Mouse (Mus musculus): ENCODE results near the gene Fbxw5. TPM values are rescaled to one million over a fixed set of nuclear protein-coding genes. Genes with fewer than 3 reads are reported as not detected.
"Not testable (repeated sequence)": the region's sequence is repeated elsewhere in the genome, so short reads cannot be mapped to it uniquely, and the experiment has no call there.

Fbxw5 gene
- polyA plus RNA-seq, 1 experiment from 2014 or later = 97.9 TPM

DNA sequence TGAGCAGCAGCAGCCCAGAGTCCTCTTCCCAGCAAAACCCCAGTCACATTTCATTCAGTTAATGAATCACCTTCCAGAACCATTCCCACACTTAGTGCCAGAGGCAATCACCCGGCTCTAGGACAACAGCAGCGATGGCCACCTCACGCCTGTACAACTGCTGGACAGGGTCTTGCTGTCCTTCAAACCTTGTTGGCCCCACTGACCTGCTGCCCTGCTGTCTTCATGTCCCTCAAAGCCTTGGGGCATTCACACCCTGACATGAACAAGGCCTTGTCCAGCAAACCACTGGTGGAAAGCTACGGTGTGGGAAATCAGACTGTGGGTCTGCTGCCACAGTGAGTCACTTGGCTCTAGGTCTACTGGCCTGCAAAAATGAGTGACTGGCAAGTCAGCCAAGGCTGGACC is 40.0 kb downstream of the Fbxw5 start:
- no peak overlapping the region for H3K9ac ChIP-seq
- no peak for ATAC-seq
- peaks cover 8% of the 10 kb centered on the region for H3K4me1 ChIP-seq
- H3K36me3 ChIP-seq (ENCODE audit: poor library complexity, severe bottlenecking) = peaks cover 23% of the 10 kb centered on the region
- 96% methylated on average over 4 of the region's 4 CpGs for WGBS
- no peak overlapping the region for H3K4me2 ChIP-seq
- H3K4me3 ChIP-seq = no peak overlapping the region
- no peaks in the 10 kb centered on the region for H3K9me3 ChIP-seq (replicated peaks)
- H3K27ac ChIP-seq = no peak overlapping the region
- no peaks in the 10 kb centered on the region for H3K27me3 ChIP-seq

DNA sequence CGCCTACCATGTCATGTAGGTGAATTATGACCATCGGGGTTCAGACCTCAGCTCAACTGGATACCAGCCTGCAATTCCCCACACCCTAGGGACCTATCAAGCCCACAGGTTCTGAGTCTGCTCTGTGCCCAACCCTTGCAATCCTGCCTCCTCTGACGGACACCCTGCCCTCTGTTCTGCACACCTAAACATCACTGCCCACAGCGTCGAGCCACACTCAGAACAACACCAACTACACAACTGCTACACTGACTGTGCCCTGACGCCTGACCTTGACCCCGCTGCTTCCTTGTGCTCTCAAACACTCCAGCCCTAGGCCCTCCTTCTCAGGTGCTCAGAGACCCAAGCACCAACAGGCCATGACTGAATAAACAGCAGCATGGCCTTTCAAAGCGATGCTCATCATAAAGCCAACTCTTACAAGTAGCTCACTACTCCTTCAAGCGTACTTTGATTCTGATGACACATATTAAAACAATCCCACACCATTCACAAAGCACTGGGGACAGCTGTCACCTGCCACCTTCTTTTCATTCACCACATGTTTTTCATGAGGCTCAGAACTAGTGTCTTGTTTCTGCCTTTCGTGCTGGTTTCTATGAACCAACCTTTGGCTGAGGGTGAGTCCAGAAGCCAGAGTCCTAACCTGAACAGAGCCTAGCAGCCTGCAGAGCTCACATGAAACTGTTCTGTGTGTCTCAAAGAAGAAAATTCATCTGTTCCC is 41.3 kb downstream of the Fbxw5 start:
- H3K4me3 ChIP-seq = no peak overlapping the region
- no peaks in the 10 kb centered on the region for H3K27me3 ChIP-seq
- peaks cover 16% of the 10 kb centered on the region for H3K4me1 ChIP-seq
- no peak for ATAC-seq
- peaks cover 10% of the 10 kb centered on the region for H3K36me3 ChIP-seq (ENCODE audit: poor library complexity, severe bottlenecking)
- no peak overlapping the region for H3K9ac ChIP-seq
- WGBS = 92% methylated on average over 10 of the region's 10 CpGs
- no peak overlapping the region for H3K27ac ChIP-seq
- no peaks in the 10 kb centered on the region for H3K9me3 ChIP-seq (replicated peaks)
- no peak overlapping the region for H3K4me2 ChIP-seq

DNA sequence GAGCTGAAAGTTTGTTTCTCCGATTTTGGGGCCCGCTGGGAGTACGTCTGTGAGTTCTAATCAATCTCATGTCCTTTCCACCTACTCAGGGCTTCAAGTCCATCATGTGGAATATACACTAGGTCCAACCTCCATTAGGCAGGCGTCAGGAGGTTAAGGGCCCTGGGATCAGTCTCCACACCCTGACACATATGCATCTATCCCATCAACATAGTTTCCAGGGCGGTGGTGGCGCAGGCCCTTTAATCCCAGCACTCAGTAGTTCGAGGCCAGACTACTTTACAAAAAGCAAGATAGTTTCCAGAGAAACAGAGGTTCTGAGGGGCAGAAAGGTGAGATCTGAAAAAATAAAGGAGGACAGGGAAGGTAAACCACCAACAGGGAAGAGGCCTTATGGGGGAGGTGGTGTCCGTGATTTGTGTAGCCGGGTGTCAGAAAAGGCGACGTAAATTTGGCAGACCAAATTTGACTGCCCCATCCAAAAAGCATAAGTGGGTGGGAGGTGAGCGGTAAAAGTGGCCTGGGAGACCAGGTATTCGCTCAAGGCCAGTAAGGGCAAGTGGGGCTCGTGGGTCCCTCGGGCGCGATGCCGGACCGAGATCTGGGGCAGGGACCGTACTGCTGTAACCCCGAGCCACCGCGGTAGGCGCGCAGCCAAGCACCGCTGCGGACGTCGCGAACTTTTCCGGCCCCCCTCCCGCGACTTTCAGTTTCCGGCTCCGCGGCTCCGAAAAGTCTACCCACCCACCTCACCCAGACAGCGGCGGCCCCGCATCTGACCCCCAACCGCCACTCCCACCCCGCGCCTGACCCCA is 45.7 kb downstream of the Fbxw5 start:
- Histone ChIP-seq H3K4me2 (peak overlapping the region; percentile 78), H3K27me3 (no peaks in the 10 kb centered on the region), H3K36me3 (ENCODE audit: poor library complexity, severe bottlenecking) (no peaks in the 10 kb centered on the region), H3K27ac (0 out of 2 replicates have a peak overlapping the region, but pooled peaks have one; percentile 3), H3K9ac (peak overlapping the region; percentile 79), H3K4me3 (peak overlapping the region; percentile 69), H3K9me3 (replicated peaks) (no peaks in the 10 kb centered on the region), H3K4me1 (peaks cover 16% of the 10 kb centered on the region)
- 10% methylated on average over 43 of the region's 43 CpGs for WGBS
- ATAC-seq = peak; percentile 65

DNA sequence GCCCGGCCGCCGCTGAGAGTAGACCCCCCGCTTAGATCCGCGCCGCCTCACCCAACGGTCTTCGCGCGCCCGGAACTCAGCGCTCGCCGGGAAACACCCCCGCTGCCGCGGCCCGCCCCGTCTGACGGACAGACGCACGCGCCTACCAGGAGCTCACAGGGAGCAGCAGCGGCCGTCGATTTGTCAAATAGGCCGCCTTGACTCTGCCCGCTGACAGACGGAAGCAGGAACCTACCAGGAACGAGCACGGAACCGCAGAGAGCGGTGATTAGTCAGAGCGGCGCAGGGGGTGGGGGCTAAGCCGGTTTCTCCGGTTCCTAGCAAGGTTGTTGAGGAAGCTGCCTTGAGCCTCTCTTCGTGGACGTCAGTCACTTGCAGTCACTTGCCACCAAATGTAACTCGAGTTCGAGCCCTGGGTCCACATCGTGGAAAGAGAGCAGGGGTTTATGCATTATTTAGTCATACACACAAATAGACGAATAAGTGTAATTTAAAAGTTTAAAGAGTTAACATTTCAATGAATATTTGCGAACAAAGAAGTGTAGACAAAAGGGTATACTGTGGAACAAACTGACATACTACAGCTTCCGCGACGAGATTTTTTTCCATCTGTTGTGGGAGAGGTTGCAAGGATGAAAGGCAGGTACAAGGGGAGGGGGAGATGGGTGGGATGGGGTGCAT is 46.4 kb downstream of the Fbxw5 start, which contains the start of gene Traf2:
Traf2 (minus strand) TSS at position 130 of the 681 bp plus-strand sequence.
- peak within 1 kb of the TSS; percentile 79 for H3K9ac ChIP-seq
- H3K27me3 ChIP-seq = no peaks in the 10 kb centered on the region
- ATAC-seq = peak; percentile 100
- peak within 1 kb of the TSS; percentile 69 for H3K4me3 ChIP-seq
- H3K4me1 ChIP-seq = peaks cover 15% of the 10 kb centered on the region
- peak within 1 kb of the TSS; percentile 78 for H3K4me2 ChIP-seq
- H3K27ac ChIP-seq = 0 out of 2 replicates have a peak within 1 kb of the TSS, but pooled peaks have one; percentile 3
- no peaks in the 10 kb centered on the region for H3K9me3 ChIP-seq (replicated peaks)
- WGBS = 3% methylated on average over 48 of the region's 48 CpGs
- no peaks in the 10 kb centered on the region for H3K36me3 ChIP-seq (ENCODE audit: poor library complexity, severe bottlenecking)

DNA sequence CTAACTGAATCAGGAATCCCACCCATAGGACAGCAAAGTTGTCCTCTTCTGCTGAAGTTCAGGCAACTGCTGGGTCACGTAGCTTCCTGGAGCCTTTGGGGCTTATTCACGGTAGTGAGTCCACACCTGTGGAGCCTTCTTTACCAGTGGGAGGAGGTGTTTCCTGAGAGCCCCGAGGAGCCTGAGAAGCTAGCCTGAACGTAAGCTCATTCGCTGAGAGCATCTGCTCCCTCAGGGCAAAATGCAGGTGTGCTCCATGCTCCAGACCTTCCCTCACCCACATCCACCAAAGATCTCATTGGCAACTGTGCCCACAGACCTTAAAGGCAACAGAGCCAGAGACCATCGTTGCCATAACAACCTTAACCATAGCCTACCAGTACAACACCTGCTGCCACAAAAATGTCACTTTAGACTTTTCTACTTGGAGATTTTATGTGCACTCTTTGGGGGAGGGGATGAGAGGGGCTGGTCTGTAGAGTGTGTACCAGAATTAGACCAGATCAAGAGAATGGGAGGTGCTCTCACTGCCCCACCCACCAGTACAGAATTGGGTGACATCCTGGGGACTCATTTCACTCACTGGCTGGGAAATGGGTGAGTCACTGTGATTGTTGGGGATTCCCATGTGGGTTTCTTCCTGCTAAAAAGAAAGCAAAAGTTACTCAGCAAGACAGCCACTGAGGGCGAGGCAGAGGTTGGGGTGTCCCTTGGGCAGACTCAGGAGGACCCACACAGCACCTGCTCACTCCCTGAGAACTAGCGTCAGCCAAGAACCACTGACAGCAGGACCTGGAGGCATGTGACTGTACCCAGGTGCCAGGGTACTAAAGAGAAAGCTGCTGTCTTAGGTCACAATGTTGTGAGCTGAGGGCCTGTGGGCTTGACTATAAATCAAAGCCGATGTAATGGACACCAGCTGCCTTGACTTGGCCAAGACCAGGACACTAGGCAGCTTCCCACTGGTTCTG is 48.8 kb downstream of the Fbxw5 start:
- H3K4me2 ChIP-seq = no peak overlapping the region
- WGBS = 79% methylated on average over 9 of the region's 9 CpGs
- no peaks in the 10 kb centered on the region for H3K9me3 ChIP-seq (replicated peaks)
- no peaks in the 10 kb centered on the region for H3K27me3 ChIP-seq
- H3K4me3 ChIP-seq = no peak overlapping the region
- no peaks in the 10 kb centered on the region for H3K36me3 ChIP-seq (ENCODE audit: poor library complexity, severe bottlenecking)
- no peak overlapping the region for H3K27ac ChIP-seq
- no peak for ATAC-seq
- no peak overlapping the region for H3K9ac ChIP-seq
- H3K4me1 ChIP-seq = peaks cover 10% of the 10 kb centered on the region

DNA sequence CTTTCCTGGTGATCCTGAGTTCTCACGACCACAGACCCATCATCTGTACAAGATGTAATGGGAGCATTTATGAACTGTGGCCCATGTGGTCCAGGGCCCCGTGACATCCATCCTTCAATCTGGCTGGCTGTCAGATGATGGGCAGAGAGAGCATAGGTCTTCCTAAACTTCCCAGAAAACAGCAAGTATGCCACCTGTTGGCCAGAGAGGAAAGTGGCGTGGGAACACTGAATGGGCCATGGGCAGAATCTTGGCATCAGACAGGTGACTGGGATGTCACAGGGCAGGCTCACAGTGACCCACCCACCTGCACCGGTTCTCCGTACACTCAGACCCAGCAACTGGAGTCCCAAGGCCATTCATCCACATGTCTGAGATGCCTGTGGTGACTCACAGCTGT is 50.6 kb downstream of the Fbxw5 start:
- WGBS = 33% methylated on average over 5 of the region's 5 CpGs
- Histone ChIP-seq H3K4me1 (peaks cover 2% of the 10 kb centered on the region), H3K4me3 (no peak overlapping the region), H3K9ac (no peak overlapping the region), H3K36me3 (ENCODE audit: poor library complexity, severe bottlenecking) (no peaks in the 10 kb centered on the region), H3K4me2 (no peak overlapping the region), H3K27me3 (no peaks in the 10 kb centered on the region), H3K9me3 (replicated peaks) (no peaks in the 10 kb centered on the region), H3K27ac (no peak overlapping the region)
- ATAC-seq = no peak

DNA sequence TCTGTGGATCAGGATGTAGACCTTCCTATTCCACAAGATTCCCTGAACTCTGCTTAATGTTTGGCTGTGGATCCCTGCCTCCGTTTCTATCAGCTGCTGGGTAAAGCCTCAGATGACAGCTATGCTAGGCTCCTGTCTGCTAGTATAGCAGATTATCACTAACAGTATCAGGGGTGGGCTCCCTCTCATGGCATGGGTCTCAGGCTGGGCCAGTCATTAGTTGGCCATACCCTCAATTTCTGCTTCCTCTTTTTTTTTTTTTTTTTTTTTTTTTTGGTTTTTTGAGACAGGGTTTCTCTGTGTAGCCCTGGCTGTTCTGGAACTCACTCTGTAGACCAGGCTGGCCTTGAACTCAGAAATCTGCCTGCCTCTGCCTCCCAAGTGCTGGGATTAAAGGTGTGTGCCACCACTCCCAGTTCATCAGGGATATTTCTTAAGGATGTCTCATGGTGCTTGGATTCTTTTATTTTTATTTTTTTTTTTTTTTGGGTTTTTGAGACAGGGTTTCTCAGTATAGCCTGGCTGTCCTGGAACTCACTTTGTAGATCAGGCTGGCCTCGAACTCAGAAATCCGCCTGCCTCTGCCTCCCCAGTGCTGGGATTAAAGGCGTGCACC is 52.7 kb downstream of the Fbxw5 start:
- H3K9ac ChIP-seq; ATAC-seq; H3K27me3 ChIP-seq; H3K4me3 ChIP-seq; H3K9me3 ChIP-seq (replicated peaks); H3K27ac ChIP-seq; H3K36me3 ChIP-seq (ENCODE audit: poor library complexity, severe bottlenecking); H3K4me1 ChIP-seq; H3K4me2 ChIP-seq: not testable (repeated sequence)
- WGBS = 87% methylated on average over 4 of the region's 4 CpGs

Other genes with a start within 250 kb of the Fbxw5 start
- gene Tmem203, start 245.3 kb upstream of the Fbxw5 start, polyA plus RNA-seq (2015; fragmentation: Nextera tagmentation; extraction: Ambion mirVana) = 19.4 and 20.3 TPM in 2 replicates
- 9.7 and 10.8 TPM in 2 replicates for gene Tprn, start 238.1 kb upstream of the Fbxw5 start, polyA plus RNA-seq (2015; fragmentation: Nextera tagmentation; extraction: Ambion mirVana)
- 233 and 245 TPM in 2 replicates for gene Ssna1, start 228.3 kb upstream of the Fbxw5 start, polyA plus RNA-seq (2015; fragmentation: Nextera tagmentation; extraction: Ambion mirVana)
- gene Anapc2, start 228.3 kb upstream of the Fbxw5 start, polyA plus RNA-seq (2015; fragmentation: Nextera tagmentation; extraction: Ambion mirVana) = 126 and 148 TPM in 2 replicates
- not detected in 2 replicates for gene Tmem210, start 212.6 kb upstream of the Fbxw5 start, polyA plus RNA-seq (2015; fragmentation: Nextera tagmentation; extraction: Ambion mirVana)
- gene Lrrc26, start 210.8 kb upstream of the Fbxw5 start, polyA plus RNA-seq (2015; fragmentation: Nextera tagmentation; extraction: Ambion mirVana) = 0.14 TPM in 1 of 2 replicates, not detected in the other
- 5.6 and 7.9 TPM in 2 replicates for gene Grin1, start 181.6 kb upstream of the Fbxw5 start, polyA plus RNA-seq (2015; fragmentation: Nextera tagmentation; extraction: Ambion mirVana)
- gene Man1b1, start 168.4 kb upstream of the Fbxw5 start, polyA plus RNA-seq (2015; fragmentation: Nextera tagmentation; extraction: Ambion mirVana) = 59.2 and 63.2 TPM in 2 replicates
- 22.8 and 23.3 TPM in 2 replicates for gene Dpp7, start 144.4 kb upstream of the Fbxw5 start, polyA plus RNA-seq (2015; fragmentation: Nextera tagmentation; extraction: Ambion mirVana)
- gene Uap1l1, start 135.1 kb upstream of the Fbxw5 start, polyA plus RNA-seq (2015; fragmentation: Nextera tagmentation; extraction: Ambion mirVana) = 2.2 and 3.5 TPM in 2 replicates
- gene Sapcd2, start 128.4 kb upstream of the Fbxw5 start, polyA plus RNA-seq (2015; fragmentation: Nextera tagmentation; extraction: Ambion mirVana) = 49.4 and 62.3 TPM in 2 replicates
- gene Entpd2, start 104.9 kb upstream of the Fbxw5 start, polyA plus RNA-seq (2015; fragmentation: Nextera tagmentation; extraction: Ambion mirVana) = 0.68 and 0.98 TPM in 2 replicates
- 287 and 315 TPM in 2 replicates for gene Npdc1, start 101.4 kb upstream of the Fbxw5 start, polyA plus RNA-seq (2015; fragmentation: Nextera tagmentation; extraction: Ambion mirVana)
- 0.08 TPM in 1 of 2 replicates, not detected in the other for gene Fut7, start 77.5 kb upstream of the Fbxw5 start, polyA plus RNA-seq (2015; fragmentation: Nextera tagmentation; extraction: Ambion mirVana)
- gene Abca2, start 72.0 kb upstream of the Fbxw5 start, polyA plus RNA-seq (2015; fragmentation: Nextera tagmentation; extraction: Ambion mirVana) = 5.7 and 8.2 TPM in 2 replicates
- gene Clic3, start 43.9 kb upstream of the Fbxw5 start, polyA plus RNA-seq (2015; fragmentation: Nextera tagmentation; extraction: Ambion mirVana) = 2.4 and 3.2 TPM in 2 replicates
- gene Paxx, start 39.7 kb upstream of the Fbxw5 start, polyA plus RNA-seq (2015; fragmentation: Nextera tagmentation; extraction: Ambion mirVana) = 62.0 and 65.9 TPM in 2 replicates
- gene Ptgds, start 30.7 kb upstream of the Fbxw5 start, polyA plus RNA-seq (2015; fragmentation: Nextera tagmentation; extraction: Ambion mirVana) = 7.6 and 9.7 TPM in 2 replicates
- not detected in 2 replicates for gene Lcn12, start 6.8 kb upstream of the Fbxw5 start, polyA plus RNA-seq (2015; fragmentation: Nextera tagmentation; extraction: Ambion mirVana)
- 4.2 and 5.2 TPM in 2 replicates for gene C8g, start 969 bp downstream of the Fbxw5 start, polyA plus RNA-seq (2015; fragmentation: Nextera tagmentation; extraction: Ambion mirVana)
- 30.9 and 33.3 TPM in 2 replicates for gene Traf2, start 46.2 kb downstream of the Fbxw5 start, polyA plus RNA-seq (2015; fragmentation: Nextera tagmentation; extraction: Ambion mirVana)
- 383 and 401 TPM in 2 replicates for gene Edf1, start 57.1 kb downstream of the Fbxw5 start, polyA plus RNA-seq (2015; fragmentation: Nextera tagmentation; extraction: Ambion mirVana)
- gene Mamdc4, start 74.1 kb downstream of the Fbxw5 start, polyA plus RNA-seq (2015; fragmentation: Nextera tagmentation; extraction: Ambion mirVana) = 3.1 and 4.2 TPM in 2 replicates
- gene Phpt1, start 74.5 kb downstream of the Fbxw5 start, polyA plus RNA-seq (2015; fragmentation: Nextera tagmentation; extraction: Ambion mirVana) = 179 and 189 TPM in 2 replicates
- gene Ajm1, start 81.0 kb downstream of the Fbxw5 start, polyA plus RNA-seq (2015; fragmentation: Nextera tagmentation; extraction: Ambion mirVana) = 2.2 and 3.4 TPM in 2 replicates
- 71.7 and 72.5 TPM in 2 replicates for gene Rabl6, start 107.8 kb downstream of the Fbxw5 start, polyA plus RNA-seq (2015; fragmentation: Nextera tagmentation; extraction: Ambion mirVana)
- 0.11 and 0.32 TPM in 2 replicates for gene Ccdc183, start 116.9 kb downstream of the Fbxw5 start, polyA plus RNA-seq (2015; fragmentation: Nextera tagmentation; extraction: Ambion mirVana)
- gene Tmem141, start 121.3 kb downstream of the Fbxw5 start, polyA plus RNA-seq (2015; fragmentation: Nextera tagmentation; extraction: Ambion mirVana) = 14.3 and 16.2 TPM in 2 replicates
- gene Fcna, start 127.3 kb downstream of the Fbxw5 start, polyA plus RNA-seq (2015; fragmentation: Nextera tagmentation; extraction: Ambion mirVana) = 0.92 and 1.2 TPM in 2 replicates
- gene Lcn8, start 152.4 kb downstream of the Fbxw5 start, polyA plus RNA-seq (2015; fragmentation: Nextera tagmentation; extraction: Ambion mirVana) = not detected in 2 replicates
- not detected in 2 replicates for gene Lcn5, start 157.2 kb downstream of the Fbxw5 start, polyA plus RNA-seq (2015; fragmentation: Nextera tagmentation; extraction: Ambion mirVana)
- gene Lcn6, start 176.0 kb downstream of the Fbxw5 start, polyA plus RNA-seq (2015; fragmentation: Nextera tagmentation; extraction: Ambion mirVana) = not detected in 2 replicates
- gene Lcn10, start 182.0 kb downstream of the Fbxw5 start, polyA plus RNA-seq (2015; fragmentation: Nextera tagmentation; extraction: Ambion mirVana) = not detected in 2 replicates
- not detected in 2 replicates for gene Obp2a, start 199.3 kb downstream of the Fbxw5 start, polyA plus RNA-seq (2015; fragmentation: Nextera tagmentation; extraction: Ambion mirVana)
- gene Bmyc, start 206.0 kb downstream of the Fbxw5 start, polyA plus RNA-seq (2015; fragmentation: Nextera tagmentation; extraction: Ambion mirVana) = 83.3 and 86.8 TPM in 2 replicates
- gene Obp2b, start 236.3 kb downstream of the Fbxw5 start, polyA plus RNA-seq (2015; fragmentation: Nextera tagmentation; extraction: Ambion mirVana) = not detected in 2 replicates